Mouse (Mus musculus): Measurements from ENCODE around the gene Vps51. TPM values are rescaled to one million over a fixed set of nuclear protein-coding genes. Genes with fewer than 3 reads are reported as not detected.

Gene Vps51
- polyA plus RNA-seq, 1 experiment: 4.9 TPM

- Histone ChIP-seq H3K4me3 (replicated peaks) (peak within 1 kb of the TSS; percentile 100), H3K27me3 (ENCODE audit: control insufficient read depth) (no peaks in the 10 kb centered on the region), H3K36me3 (ENCODE audit: control insufficient read depth) (peaks cover 62% of the 10 kb centered on the region), H3K4me1 (ENCODE audit: control insufficient read depth) (peaks cover 56% of the 10 kb centered on the region), H3K9me3 (ENCODE audit: control insufficient read depth, low read length) (no peaks in the 10 kb centered on the region)
- TF ChIP-seq GATA1 (IDR thresholded peaks at IDR 0.05; ENCODE audit: low read length) (no peak), TAL1 (IDR thresholded peaks at IDR 0.05; ENCODE audit: low read length) (no peak)
Observed at GRCm38 (mm10) chr19:6057313-6058096, 19.5 kb downstream of the Vps51 start, which contains the start of the genes Mrpl49 and Fau. Mrpl49 (minus strand) TSS chr19:6057785. Fau (plus strand) TSS chr19:6057844.

- H3K4me1 ChIP-seq (ENCODE audit: control insufficient read depth): peaks cover 48% of the 10 kb centered on the region
- H3K4me3 ChIP-seq (replicated peaks): peak overlapping the region; percentile 100
- H3K9me3 ChIP-seq (ENCODE audit: control insufficient read depth, low read length): no peaks in the 10 kb centered on the region
- no peaks in the 10 kb centered on the region for H3K27me3 ChIP-seq (ENCODE audit: control insufficient read depth)
- no peak for TF ChIP-seq GATA1 (IDR thresholded peaks at IDR 0.05; ENCODE audit: low read length)
- TF ChIP-seq TAL1 (IDR thresholded peaks at IDR 0.05; ENCODE audit: low read length): no peak
- H3K36me3 ChIP-seq (ENCODE audit: control insufficient read depth): peaks cover 66% of the 10 kb centered on the region
Observed at GRCm38 (mm10) chr19:6056696-6057095, 20.3 kb downstream of the Vps51 start.

GRCm38 (mm10) chr19:6054296-6054695, 22.7 kb downstream of the Vps51 start:
- no peaks in the 10 kb centered on the region for H3K9me3 ChIP-seq (ENCODE audit: control insufficient read depth, low read length)
- no peak overlapping the region for H3K4me3 ChIP-seq (replicated peaks)
- no peaks in the 10 kb centered on the region for H3K27me3 ChIP-seq (ENCODE audit: control insufficient read depth)
- peaks cover 52% of the 10 kb centered on the region for H3K4me1 ChIP-seq (ENCODE audit: control insufficient read depth)
- TF ChIP-seq GATA1 (IDR thresholded peaks at IDR 0.05; ENCODE audit: low read length) (no peak), TAL1 (IDR thresholded peaks at IDR 0.05; ENCODE audit: low read length) (no peak)
- peaks cover 89% of the 10 kb centered on the region for H3K36me3 ChIP-seq (ENCODE audit: control insufficient read depth)

GRCm38 (mm10) chr19:6052516-6052915, 24.5 kb downstream of the Vps51 start:
- H3K36me3 ChIP-seq (ENCODE audit: control insufficient read depth): peaks cover 91% of the 10 kb centered on the region
- TF ChIP-seq GATA1 (IDR thresholded peaks at IDR 0.05; ENCODE audit: low read length): no peak
- TF ChIP-seq TAL1 (IDR thresholded peaks at IDR 0.05; ENCODE audit: low read length): no peak

GRCm38 (mm10) chr19:6048681-6049410, 28.2 kb downstream of the Vps51 start:
- H3K27me3 ChIP-seq (ENCODE audit: control insufficient read depth): no peaks in the 10 kb centered on the region
- H3K9me3 ChIP-seq (ENCODE audit: control insufficient read depth, low read length): no peaks in the 10 kb centered on the region
- peaks cover 55% of the 10 kb centered on the region for H3K4me1 ChIP-seq (ENCODE audit: control insufficient read depth)
- peaks cover 72% of the 10 kb centered on the region for H3K36me3 ChIP-seq (ENCODE audit: control insufficient read depth)
- no peak for TF ChIP-seq GATA1 (IDR thresholded peaks at IDR 0.05; ENCODE audit: low read length)
- no peak for TF ChIP-seq TAL1 (IDR thresholded peaks at IDR 0.05; ENCODE audit: low read length)
- H3K4me3 ChIP-seq (replicated peaks): peak overlapping the region; percentile 95

More at GRCm38 (mm10) chr19:6052516-6052915, 24.5 kb downstream of the Vps51 start:
- H3K27me3 ChIP-seq (ENCODE audit: control insufficient read depth): no peaks in the 10 kb centered on the region
- H3K4me1 ChIP-seq (ENCODE audit: control insufficient read depth): peaks cover 61% of the 10 kb centered on the region
- no peak overlapping the region for H3K4me3 ChIP-seq (replicated peaks)
- no peaks in the 10 kb centered on the region for H3K9me3 ChIP-seq (ENCODE audit: control insufficient read depth, low read length)

- H3K4me3 ChIP-seq (replicated peaks): peak overlapping the region; percentile 95
- H3K4me1 ChIP-seq (ENCODE audit: control insufficient read depth): peaks cover 50% of the 10 kb centered on the region
- H3K9me3 ChIP-seq (ENCODE audit: control insufficient read depth, low read length): no peaks in the 10 kb centered on the region
- H3K27me3 ChIP-seq (ENCODE audit: control insufficient read depth): no peaks in the 10 kb centered on the region
- peaks cover 62% of the 10 kb centered on the region for H3K36me3 ChIP-seq (ENCODE audit: control insufficient read depth)
- TF ChIP-seq GATA1 (IDR thresholded peaks at IDR 0.05; ENCODE audit: low read length) (no peak), TAL1 (IDR thresholded peaks at IDR 0.05; ENCODE audit: low read length) (no peak)
Observed at GRCm38 (mm10) chr19:6047899-6048166, 29.2 kb downstream of the Vps51 start.

- peak overlapping the region; percentile 95 for H3K4me3 ChIP-seq (replicated peaks)
- H3K36me3 ChIP-seq (ENCODE audit: control insufficient read depth): peaks cover 57% of the 10 kb centered on the region
- no peak for TF ChIP-seq GATA1 (IDR thresholded peaks at IDR 0.05; ENCODE audit: low read length)
- TF ChIP-seq TAL1 (IDR thresholded peaks at IDR 0.05; ENCODE audit: low read length): no peak
- no peaks in the 10 kb centered on the region for H3K27me3 ChIP-seq (ENCODE audit: control insufficient read depth)
- H3K4me1 ChIP-seq (ENCODE audit: control insufficient read depth): peaks cover 50% of the 10 kb centered on the region
- H3K9me3 ChIP-seq (ENCODE audit: control insufficient read depth, low read length): no peaks in the 10 kb centered on the region
Observed at GRCm38 (mm10) chr19:6047154-6047898, 29.7 kb downstream of the Vps51 start.

GRCm38 (mm10) chr19:6046294-6047153, 30.5 kb downstream of the Vps51 start, which contains the start of gene Syvn1:
Syvn1 (plus strand) TSS chr19:6046576.
- no peak for TF ChIP-seq GATA1 (IDR thresholded peaks at IDR 0.05; ENCODE audit: low read length)
- Histone ChIP-seq H3K36me3 (ENCODE audit: control insufficient read depth) (peaks cover 49% of the 10 kb centered on the region), H3K4me3 (replicated peaks) (peak within 1 kb of the TSS; percentile 95), H3K27me3 (ENCODE audit: control insufficient read depth) (no peaks in the 10 kb centered on the region), H3K4me1 (ENCODE audit: control insufficient read depth) (peaks cover 52% of the 10 kb centered on the region), H3K9me3 (ENCODE audit: control insufficient read depth, low read length) (no peaks in the 10 kb centered on the region)

Data from erythroblast, embryonic 14.5 days (primary cell).